Mouse (Mus musculus) cortical plate, adult 2 months (tissue): ENCODE measurements at regions not wholly inside any gene's neighbourhood (a gene's known extent, or its start where the extent isn't known, plus 50 kb on each side); places are given as distances from the start of the nearest gene placed in this dataset.

ENCODE experiments used
- CTCF ChIP-seq: fragments of 200-500 bp; IDR thresholded peaks from 2 replicates; pipeline ENCODE4 v1.5.1; 2011; ENCODE audit warnings: mild to moderate bottlenecking, control low read depth, low read length; ENCODE audit not compliant: insufficient read depth; ENCODE audit errors: extremely low read depth
- POLR2A ChIP-seq: fragments of 200-500 bp; IDR thresholded peaks from 2 replicates; pipeline ENCODE4 v1.6.1; 2011; ENCODE audit warnings: mild to moderate bottlenecking, low read length, control low read depth; ENCODE audit not compliant: insufficient read depth; ENCODE audit errors: extremely low read depth

DNA sequence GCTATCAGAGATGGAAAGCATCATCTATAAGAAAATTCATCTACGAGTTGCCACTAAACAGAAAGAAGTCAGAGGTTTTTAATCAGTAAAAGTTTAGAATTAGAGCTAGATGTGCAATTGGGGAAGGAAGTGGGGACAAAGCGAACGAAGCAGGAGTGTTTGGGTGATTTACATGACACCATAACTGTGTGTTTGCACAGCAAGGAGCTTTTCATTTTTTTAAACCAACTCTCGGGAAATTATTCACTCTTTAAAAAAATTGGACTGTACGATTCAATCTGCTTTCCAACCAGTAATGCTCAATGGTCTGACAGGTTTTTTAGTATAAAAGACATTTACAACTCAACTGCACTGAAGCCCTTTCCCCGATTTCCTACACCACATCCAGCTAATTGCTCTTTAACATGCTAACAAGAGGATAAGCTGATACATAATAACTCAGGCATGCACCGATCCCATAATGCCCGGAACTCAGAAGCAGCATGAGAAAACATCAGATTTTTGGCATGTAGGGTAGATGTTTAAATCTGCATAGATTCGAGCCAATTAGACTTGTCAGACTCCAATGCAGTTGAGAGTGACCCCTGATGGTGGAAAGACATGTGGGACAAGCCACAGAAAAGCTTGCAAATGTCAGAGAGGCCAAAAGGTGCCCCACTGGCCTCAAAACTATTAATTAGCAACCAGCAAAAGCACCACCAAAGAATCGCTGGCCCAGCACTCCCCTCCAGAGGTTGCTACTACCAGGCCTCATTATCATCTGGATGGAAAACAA lies 282.8 kb upstream of the Mms22l start:
- TF ChIP-seq POLR2A (no peak), CTCF (no peak)
